Mouse (Mus musculus): ENCODE results near the gene Serpina1b. TPM values are rescaled to one million over a fixed set of nuclear protein-coding genes. Genes with fewer than 3 reads are reported as not detected.
"Not testable (repeated sequence)": the region's sequence is repeated elsewhere in the genome, so short reads cannot be mapped to it uniquely, and the experiment has no call there.

Gene Serpina1b
- polyA plus RNA-seq, 1 experiment from 2014 or later = not detected

DNA sequence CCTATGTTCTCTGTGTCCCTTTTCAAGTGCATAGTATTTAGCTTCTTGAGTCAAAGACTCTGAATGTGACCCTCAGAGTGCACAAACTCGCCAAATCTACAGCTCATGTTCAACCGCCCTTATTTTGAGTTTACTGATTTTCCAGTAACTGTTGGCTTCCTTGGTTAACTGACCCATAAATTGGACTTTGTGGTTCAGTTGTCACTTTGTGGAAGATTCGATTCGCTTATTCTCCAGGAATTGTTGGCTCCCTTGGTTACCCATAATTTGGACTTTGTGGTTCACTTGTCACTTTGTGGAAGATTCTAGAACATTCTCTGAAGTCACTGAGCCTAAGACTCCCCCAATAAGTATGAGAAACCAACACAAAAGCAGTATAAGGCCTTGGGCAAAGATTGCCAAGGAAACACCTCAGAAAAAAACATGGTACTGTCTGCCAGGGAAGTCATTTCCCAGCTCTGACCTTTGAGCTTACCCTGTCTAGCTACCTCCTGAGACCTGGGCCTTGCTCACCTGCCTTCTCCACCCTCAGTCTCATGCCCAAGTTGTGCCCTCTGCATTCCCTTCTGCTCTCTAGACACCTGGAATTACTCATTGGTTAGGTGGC is 129.9 kb downstream of the Serpina1b start:
- DNase-seq (ENCODE audit: low spot score) = no peak

DNA sequence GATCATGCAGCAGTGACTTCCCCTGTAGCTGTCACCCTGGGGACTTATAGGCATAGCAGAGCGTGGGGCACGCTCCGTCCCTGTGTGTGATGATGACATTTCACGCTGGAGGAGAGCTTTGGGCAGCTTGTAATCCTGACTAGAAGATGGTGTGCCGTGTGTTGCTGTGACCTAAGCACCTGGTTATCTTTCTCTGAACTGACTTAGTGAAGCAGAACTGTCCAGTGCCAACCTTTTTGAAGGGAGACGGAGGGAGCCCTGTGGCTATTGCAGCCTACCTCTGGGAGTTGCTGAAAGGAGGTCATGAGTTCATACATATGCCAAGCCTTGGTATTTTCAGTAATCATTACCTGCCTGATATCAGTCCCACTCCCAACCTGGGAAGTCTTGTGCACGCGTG is 134.7 kb downstream of the Serpina1b start, which contains the start of gene Serpina1f:
TSS of gene Serpina1f (minus strand) at position 101 of the 400 bp plus-strand sequence.
- DNase-seq (ENCODE audit: low spot score) = no peak

DNA sequence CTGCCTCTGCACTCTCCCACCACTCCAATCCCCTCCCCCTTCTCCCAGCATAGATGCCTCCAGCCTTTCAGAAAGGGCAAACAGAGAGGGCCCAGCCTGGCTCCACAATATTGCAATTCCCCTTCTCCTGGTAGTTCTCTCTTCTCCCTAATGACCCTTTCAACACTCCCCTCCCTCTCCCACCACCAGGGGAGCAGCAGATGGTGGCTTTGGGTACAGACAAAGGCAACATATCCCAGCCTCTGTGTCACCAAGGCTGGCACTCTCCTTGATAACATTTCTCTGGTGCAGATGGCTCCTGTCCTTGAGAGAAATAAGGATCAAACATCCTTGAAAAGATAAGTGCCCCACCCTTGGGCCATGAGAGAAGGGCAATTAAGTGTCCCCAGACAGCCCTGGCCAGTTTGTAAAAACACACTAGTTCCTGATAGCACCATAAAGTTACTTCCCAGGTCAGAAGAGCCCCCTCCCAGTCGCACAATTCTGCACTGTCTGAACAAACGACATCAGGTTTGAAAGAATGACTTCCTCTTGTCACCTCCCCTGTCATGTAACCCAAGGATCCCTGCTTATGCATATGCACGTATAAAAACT is 141.9 kb downstream of the Serpina1b start:
- DNase-seq (ENCODE audit: low spot score) = no peak

DNA sequence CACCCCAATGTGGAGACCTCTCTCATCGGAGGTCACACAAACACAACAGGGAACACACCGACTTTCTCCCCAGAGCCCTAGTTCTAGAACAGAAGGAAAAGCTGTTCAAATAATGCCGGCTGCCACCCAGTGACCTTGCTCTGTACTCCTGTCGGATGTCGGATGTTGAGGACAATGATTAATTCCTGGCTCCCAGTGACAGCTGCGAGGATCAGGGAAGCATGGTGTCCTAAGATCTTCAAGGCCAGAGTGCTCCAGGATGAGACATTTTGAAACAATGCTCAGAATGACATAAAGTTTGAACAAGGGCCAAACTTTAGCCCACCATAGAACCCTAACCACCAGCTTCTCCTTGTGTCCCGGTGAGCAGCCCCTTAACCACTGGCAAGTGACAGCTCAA is 143.2 kb downstream of the Serpina1b start:
- DNase-seq (ENCODE audit: low spot score) = no peak

DNA sequence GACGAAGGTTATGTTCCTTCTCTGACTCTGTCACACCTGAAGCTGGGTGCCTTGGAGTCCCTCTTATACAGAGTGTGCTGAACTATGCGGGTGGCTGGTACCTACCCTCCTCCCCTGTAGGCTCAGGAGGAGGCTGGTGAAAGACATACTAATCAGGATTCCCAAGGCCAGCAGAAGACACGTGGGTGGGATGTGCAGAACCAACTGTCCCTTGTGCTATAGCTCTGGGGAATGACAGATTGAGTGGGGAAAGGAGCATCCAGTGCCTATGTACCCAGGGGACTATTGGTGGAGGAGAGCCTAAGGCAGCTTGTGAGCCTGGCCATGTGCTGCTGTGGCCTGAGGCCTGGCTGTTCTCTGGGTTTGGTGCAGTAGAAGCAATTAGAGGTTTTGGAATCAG is 144.1 kb downstream of the Serpina1b start:
- no peak for DNase-seq (ENCODE audit: low spot score)

DNA sequence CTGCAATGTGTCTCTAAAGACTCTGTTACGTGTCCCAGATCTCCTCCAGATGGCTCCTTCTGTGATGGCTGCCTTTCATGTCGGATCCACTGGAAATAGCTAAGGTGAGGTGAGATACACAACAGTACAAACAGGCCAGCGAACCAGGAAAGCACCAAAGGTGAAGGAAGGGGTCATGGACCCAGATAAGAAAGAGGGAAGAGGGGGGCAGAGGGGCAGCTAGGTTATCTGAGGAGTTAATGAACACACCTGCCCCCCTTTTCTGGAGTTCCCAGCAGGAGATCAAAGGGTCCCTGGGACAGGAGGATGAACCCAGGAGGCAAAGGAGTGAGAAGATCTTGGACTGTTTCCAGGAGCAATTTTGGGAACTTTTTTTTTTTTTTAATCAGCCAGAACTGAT is 144.8 kb downstream of the Serpina1b start:
- DNase-seq (ENCODE audit: low spot score) = no peak

DNA sequence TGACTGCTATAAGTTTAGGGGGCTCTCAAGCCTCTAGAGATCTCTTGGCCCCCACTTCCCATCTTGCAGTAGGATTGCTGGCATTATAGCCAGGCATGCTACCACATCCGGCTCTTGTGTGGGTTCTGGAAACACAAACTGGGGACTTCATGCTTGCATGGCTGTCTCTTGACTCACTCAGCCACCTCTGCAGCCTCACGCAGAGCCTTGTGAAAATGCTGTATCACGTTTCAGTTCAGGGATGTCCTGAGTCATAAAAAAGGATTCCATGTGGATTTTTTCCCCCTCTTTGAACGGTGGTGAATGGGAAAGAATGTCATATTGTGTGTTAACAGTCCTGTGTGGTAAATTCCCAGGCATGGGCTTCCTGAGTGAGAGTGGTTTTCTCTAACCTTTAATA is 146.4 kb downstream of the Serpina1b start:
- no peak for DNase-seq (ENCODE audit: low spot score)

DNA sequence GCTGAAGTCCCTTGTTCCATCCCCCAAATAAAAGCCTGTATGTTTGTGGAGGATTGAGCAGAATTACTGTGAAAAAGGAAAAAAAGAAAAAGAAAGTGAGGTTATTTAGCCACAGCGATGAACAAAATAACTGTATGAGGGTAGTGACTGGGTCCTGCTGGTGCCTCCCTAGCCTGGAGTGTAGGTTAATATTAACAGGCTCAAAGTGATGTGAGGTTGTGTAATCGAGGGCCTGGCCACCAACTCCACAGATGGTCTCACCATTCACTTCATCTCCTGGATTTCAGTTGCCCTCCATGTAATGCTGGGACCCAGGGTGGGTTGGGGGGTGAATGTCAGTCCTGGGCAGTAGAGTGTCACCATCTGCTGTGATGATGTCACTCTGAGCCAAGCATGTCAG is 148.4 kb downstream of the Serpina1b start:
- DNase-seq (ENCODE audit: low spot score) = no peak

DNA sequence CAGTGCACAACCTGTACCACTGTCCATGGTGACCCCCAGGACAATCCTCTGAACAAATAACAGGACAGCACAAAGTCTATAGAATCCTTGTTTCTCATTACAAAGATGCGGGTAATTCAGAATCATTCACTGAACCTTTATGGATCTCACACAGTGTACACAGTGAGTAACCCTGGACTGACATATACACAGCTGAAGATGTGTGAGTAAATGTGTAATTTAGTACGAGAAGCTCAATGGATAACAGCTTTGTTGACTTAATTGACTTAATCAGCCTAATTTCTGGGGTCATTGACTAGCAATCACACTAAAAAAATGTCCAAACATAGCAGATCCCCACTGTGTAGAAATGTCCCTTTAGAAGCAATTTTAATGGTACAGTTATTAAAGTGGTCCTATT is 149.0 kb downstream of the Serpina1b start:
- no peak for DNase-seq (ENCODE audit: low spot score)

DNA sequence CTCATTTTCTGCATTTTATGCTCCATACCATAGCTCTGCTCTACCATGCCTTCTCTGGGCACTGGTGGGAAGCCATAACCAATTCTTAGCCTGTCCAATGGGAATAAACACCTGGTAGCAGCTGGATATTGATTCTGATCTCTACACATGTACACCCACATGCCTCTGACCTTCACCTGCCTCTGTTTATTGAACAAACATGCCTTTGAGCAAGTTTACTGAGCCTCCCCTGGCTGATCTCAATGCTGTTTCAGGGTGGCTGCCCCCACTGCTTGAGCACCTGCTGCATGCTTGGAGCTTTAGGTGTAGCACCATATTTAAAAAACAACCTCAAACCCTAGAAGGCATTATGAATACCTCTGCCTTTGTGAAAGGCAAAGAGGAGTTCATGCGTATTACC is 150.3 kb downstream of the Serpina1b start:
- not testable (repeated sequence) for DNase-seq (ENCODE audit: low spot score)

Other genes starting within 250 kb of the Serpina1b start
- 0.09 TPM in 1 of 2 replicates, not detected in the other for gene Serpina10, start 198.9 kb downstream of the Serpina1b start, polyA plus RNA-seq (2015; fragmentation: Nextera tagmentation; extraction: Ambion mirVana)
- 0.08 and 0.13 TPM in 2 replicates for gene Serpina6, start 173.2 kb downstream of the Serpina1b start, polyA plus RNA-seq (2015; fragmentation: Nextera tagmentation; extraction: Ambion mirVana)
- gene Serpina16, start 154.2 kb downstream of the Serpina1b start, polyA plus RNA-seq (2015; fragmentation: Nextera tagmentation; extraction: Ambion mirVana) = not detected in 2 replicates
- not detected in 2 replicates for gene Serpina1f, start 134.8 kb downstream of the Serpina1b start, polyA plus RNA-seq (2015; fragmentation: Nextera tagmentation; extraction: Ambion mirVana)
- gene Serpina1d, start 56.8 kb downstream of the Serpina1b start, polyA plus RNA-seq (2015; fragmentation: Nextera tagmentation; extraction: Ambion mirVana) = not detected in 2 replicates
- not detected in 2 replicates for gene Serpina1a, start 33.2 kb upstream of the Serpina1b start, polyA plus RNA-seq (2015; fragmentation: Nextera tagmentation; extraction: Ambion mirVana)
- 0.18 TPM in 1 of 2 replicates, not detected in the other for gene Serpina1c, start 74.5 kb upstream of the Serpina1b start, polyA plus RNA-seq (2015; fragmentation: Nextera tagmentation; extraction: Ambion mirVana)
- gene Serpina1e, start 128.6 kb upstream of the Serpina1b start, polyA plus RNA-seq (2015; fragmentation: Nextera tagmentation; extraction: Ambion mirVana) = 0.38 and 0.69 TPM in 2 replicates
- gene Serpina11, start 159.6 kb upstream of the Serpina1b start, polyA plus RNA-seq (2015; fragmentation: Nextera tagmentation; extraction: Ambion mirVana) = 0.34 and 0.40 TPM in 2 replicates
- 0.95 and 1.1 TPM in 2 replicates for gene Serpina9, start 183.4 kb upstream of the Serpina1b start, polyA plus RNA-seq (2015; fragmentation: Nextera tagmentation; extraction: Ambion mirVana)
- 0.20 and 0.27 TPM in 2 replicates for gene Serpina12, start 214.1 kb upstream of the Serpina1b start, polyA plus RNA-seq (2015; fragmentation: Nextera tagmentation; extraction: Ambion mirVana)

All from thymus, postnatal 0 days (tissue).